Mouse (Mus musculus): ENCODE measurements around the gene Tmem177. TPM values are rescaled to one million over a fixed set of nuclear protein-coding genes. Genes with fewer than 3 reads are reported as not detected.
A peak's percentile ranks its signal among the peaks of the same experiment; 100 is the strongest.

Gene Tmem177
- polyA plus RNA-seq, 1 experiment from 2014 or later = 8.0 TPM

GRCm38 (mm10) chr1:119931421-119932150 lies 18.6 kb upstream of the Tmem177 start:
- H3K9me3 ChIP-seq (replicated peaks; ENCODE audit: control insufficient read depth, low read length) = no peaks in the 10 kb centered on the region; the same call in 1 of the 2 replicates
- 72% methylated on average over 4 of the region's 4 CpGs for WGBS

GRCm38 (mm10) chr1:119929715-119930114 lies 16.7 kb upstream of the Tmem177 start:
- Histone ChIP-seq H3K27ac (ENCODE audit: low read length) (no peak overlapping the region), H3K9me3 (replicated peaks; ENCODE audit: control insufficient read depth, low read length) (no peaks in the 10 kb centered on the region; the same call in 1 of the 2 replicates), H3K4me1 (ENCODE audit: control insufficient read depth, insufficient read depth, low read length) (no peaks in the 10 kb centered on the region), H3K36me3 (ENCODE audit: control insufficient read depth, insufficient read depth) (no peaks in the 10 kb centered on the region), H3K4me3 (ENCODE audit: low read length) (no peak overlapping the region), H3K9ac (ENCODE audit: low read length) (no peak overlapping the region), H3K27me3 (ENCODE audit: control insufficient read depth, insufficient read depth, low read length) (no peaks in the 10 kb centered on the region), H3K4me2 (ENCODE audit: low read depth, low read length) (no peak overlapping the region)
- no peak for ATAC-seq (replicated peaks; ENCODE audit: extremely low read depth, insufficient read depth, low FRiP score)
- WGBS = 33% methylated on average over 1 of the region's 1 CpGs

More at GRCm38 (mm10) chr1:119931421-119932150, 18.6 kb upstream of the Tmem177 start:
- ATAC-seq (replicated peaks; ENCODE audit: extremely low read depth, insufficient read depth, low FRiP score) = no peak
- Histone ChIP-seq H3K36me3 (ENCODE audit: control insufficient read depth, insufficient read depth) (no peaks in the 10 kb centered on the region), H3K27ac (ENCODE audit: low read length) (no peak overlapping the region), H3K4me3 (ENCODE audit: low read length) (no peak overlapping the region), H3K27me3 (ENCODE audit: control insufficient read depth, insufficient read depth, low read length) (no peaks in the 10 kb centered on the region), H3K4me1 (ENCODE audit: control insufficient read depth, insufficient read depth, low read length) (no peaks in the 10 kb centered on the region), H3K4me2 (ENCODE audit: low read depth, low read length) (no peak overlapping the region), H3K9ac (ENCODE audit: low read length) (no peak overlapping the region)

DNA sequence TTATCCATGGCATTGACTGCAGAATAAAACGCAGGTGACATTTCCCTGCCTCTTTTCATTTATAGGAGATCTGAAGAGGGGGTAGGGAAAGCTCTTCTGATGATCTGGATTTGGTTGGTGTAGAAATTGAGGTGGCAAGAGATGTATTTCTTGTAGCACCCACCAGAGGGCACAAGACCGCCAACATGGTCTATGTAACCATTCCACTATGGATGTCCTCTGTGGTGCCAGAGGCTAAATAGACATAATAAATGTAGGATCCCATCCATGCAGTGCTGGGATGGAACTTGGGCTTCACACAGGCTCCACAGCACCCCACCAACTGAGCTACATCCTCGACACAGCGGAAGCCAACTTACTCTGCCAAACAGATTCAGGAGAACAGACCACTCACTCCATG lies 6.3 kb upstream of the Tmem177 start:
- Histone ChIP-seq H3K4me2 (ENCODE audit: low read depth, low read length) (no peak overlapping the region), H3K36me3 (ENCODE audit: control insufficient read depth, insufficient read depth) (no peaks in the 10 kb centered on the region), H3K27ac (ENCODE audit: low read length) (no peak overlapping the region), H3K9ac (ENCODE audit: low read length) (no peak overlapping the region), H3K9me3 (replicated peaks; ENCODE audit: control insufficient read depth, low read length) (no peaks in the 10 kb centered on the region), H3K4me3 (ENCODE audit: low read length) (no peak overlapping the region), H3K4me1 (ENCODE audit: control insufficient read depth, insufficient read depth, low read length) (no peaks in the 10 kb centered on the region), H3K27me3 (ENCODE audit: control insufficient read depth, insufficient read depth, low read length) (no peaks in the 10 kb centered on the region)
- no peak for ATAC-seq (replicated peaks; ENCODE audit: extremely low read depth, insufficient read depth, low FRiP score)
- 49% methylated on average over 4 of the region's 4 CpGs for WGBS

DNA sequence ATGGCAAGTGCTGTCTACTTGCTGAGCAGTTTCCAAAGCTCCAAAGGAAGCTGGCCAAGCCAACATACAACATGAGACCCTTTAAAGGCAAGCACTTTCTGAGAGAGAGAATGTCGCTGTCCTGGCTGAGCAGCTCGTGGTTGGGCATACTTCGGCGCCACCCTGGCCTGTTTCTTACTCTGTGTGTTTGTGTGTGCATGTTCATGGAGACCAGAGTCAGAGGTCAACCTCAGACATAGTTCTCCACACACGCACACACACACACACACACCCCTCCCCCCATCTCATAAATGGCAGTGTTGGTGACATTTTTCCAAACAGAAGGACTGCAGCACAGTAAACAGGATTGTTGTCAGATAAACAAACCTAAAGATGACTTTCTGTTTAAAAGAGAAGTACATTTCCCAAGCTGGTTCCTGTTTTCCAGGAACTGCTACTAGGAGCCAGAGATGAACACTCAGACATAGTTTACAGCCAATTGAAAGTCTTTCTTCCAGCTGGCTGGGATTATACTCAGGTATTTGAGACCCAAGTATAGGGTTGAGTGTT lies 3.9 kb upstream of the Tmem177 start:
- no peak for ATAC-seq (replicated peaks; ENCODE audit: extremely low read depth, insufficient read depth, low FRiP score)
- 83% methylated on average over 5 of the region's 5 CpGs for WGBS
- H3K27ac ChIP-seq (ENCODE audit: low read length) = no peak overlapping the region
- H3K36me3 ChIP-seq (ENCODE audit: control insufficient read depth, insufficient read depth) = no peaks in the 10 kb centered on the region
- no peak overlapping the region for H3K4me3 ChIP-seq (ENCODE audit: low read length)
- H3K4me2 ChIP-seq (ENCODE audit: low read depth, low read length) = no peak overlapping the region
- H3K4me1 ChIP-seq (ENCODE audit: control insufficient read depth, insufficient read depth, low read length) = peaks cover 8% of the 10 kb centered on the region
- H3K9ac ChIP-seq (ENCODE audit: low read length) = no peak overlapping the region
- no peaks in the 10 kb centered on the region for H3K9me3 ChIP-seq (replicated peaks; ENCODE audit: control insufficient read depth, low read length)
- no peaks in the 10 kb centered on the region for H3K27me3 ChIP-seq (ENCODE audit: control insufficient read depth, insufficient read depth, low read length)

- ATAC-seq (replicated peaks; ENCODE audit: extremely low read depth, insufficient read depth, low FRiP score) = no peak
- Histone ChIP-seq H3K36me3 (ENCODE audit: control insufficient read depth, insufficient read depth) (peaks cover 8% of the 10 kb centered on the region), H3K27ac (ENCODE audit: low read length) (no peak overlapping the region), H3K4me2 (ENCODE audit: low read depth, low read length) (no peak overlapping the region), H3K27me3 (ENCODE audit: control insufficient read depth, insufficient read depth, low read length) (no peaks in the 10 kb centered on the region), H3K4me1 (ENCODE audit: control insufficient read depth, insufficient read depth, low read length) (peaks cover 2% of the 10 kb centered on the region; the same call in 1 of the 2 replicates), H3K9me3 (replicated peaks; ENCODE audit: control insufficient read depth, low read length) (no peaks in the 10 kb centered on the region), H3K9ac (ENCODE audit: low read length) (no peak overlapping the region), H3K4me3 (ENCODE audit: low read length) (no peak overlapping the region)
- WGBS = 63% methylated on average over 2 of the region's 2 CpGs
Measured at GRCm38 (mm10) chr1:119907206-119907748, 5.7 kb downstream of the Tmem177 start.

DNA sequence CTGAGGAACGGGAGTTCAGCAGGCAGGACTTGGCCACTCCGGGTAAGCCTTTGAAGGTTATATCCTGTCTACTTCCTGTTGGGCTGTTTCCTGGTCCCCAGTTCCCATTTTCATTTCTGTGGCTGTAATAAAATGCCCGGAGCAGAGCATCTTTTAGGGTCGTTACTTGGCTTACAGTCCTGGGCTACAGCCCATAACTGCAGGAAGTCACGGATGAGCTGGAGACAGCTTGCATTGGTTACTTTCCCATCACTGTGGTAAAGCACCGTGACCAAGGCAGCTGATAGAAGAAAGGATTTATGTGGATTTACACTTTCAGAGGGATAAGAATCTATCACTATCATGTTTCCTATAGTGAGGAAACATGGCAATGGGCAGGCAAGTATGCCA lies 9.8 kb downstream of the Tmem177 start:
- Histone ChIP-seq H3K9me3 (replicated peaks; ENCODE audit: control insufficient read depth, low read length) (no peaks in the 10 kb centered on the region), H3K4me3 (ENCODE audit: low read length) (no peak overlapping the region), H3K9ac (ENCODE audit: low read length) (no peak overlapping the region), H3K4me2 (ENCODE audit: low read depth, low read length) (no peak overlapping the region), H3K27me3 (ENCODE audit: control insufficient read depth, insufficient read depth, low read length) (no peaks in the 10 kb centered on the region), H3K36me3 (ENCODE audit: control insufficient read depth, insufficient read depth) (no peaks in the 10 kb centered on the region), H3K4me1 (ENCODE audit: control insufficient read depth, insufficient read depth, low read length) (no peaks in the 10 kb centered on the region), H3K27ac (ENCODE audit: low read length) (no peak overlapping the region)
- ATAC-seq (replicated peaks; ENCODE audit: extremely low read depth, insufficient read depth, low FRiP score) = no peak
- WGBS = 61% methylated on average over 6 of the region's 6 CpGs

- no peak overlapping the region for H3K9ac ChIP-seq (ENCODE audit: low read length)
- 36% methylated on average over 8 of the region's 8 CpGs for WGBS
- H3K4me1 ChIP-seq (ENCODE audit: control insufficient read depth, insufficient read depth, low read length) = no peaks in the 10 kb centered on the region
- peak; percentile 14; the same call in 1 of the 2 replicates for ATAC-seq (replicated peaks; ENCODE audit: extremely low read depth, insufficient read depth, low FRiP score)
- H3K9me3 ChIP-seq (replicated peaks; ENCODE audit: control insufficient read depth, low read length) = no peaks in the 10 kb centered on the region
- no peaks in the 10 kb centered on the region for H3K36me3 ChIP-seq (ENCODE audit: control insufficient read depth, insufficient read depth)
- no peak overlapping the region for H3K4me3 ChIP-seq (ENCODE audit: low read length)
- H3K27me3 ChIP-seq (ENCODE audit: control insufficient read depth, insufficient read depth, low read length) = no peaks in the 10 kb centered on the region
- H3K27ac ChIP-seq (ENCODE audit: low read length) = no peak overlapping the region
- no peak overlapping the region for H3K4me2 ChIP-seq (ENCODE audit: low read depth, low read length)
Measured at GRCm38 (mm10) chr1:119902551-119903230, 10.3 kb downstream of the Tmem177 start.

DNA sequence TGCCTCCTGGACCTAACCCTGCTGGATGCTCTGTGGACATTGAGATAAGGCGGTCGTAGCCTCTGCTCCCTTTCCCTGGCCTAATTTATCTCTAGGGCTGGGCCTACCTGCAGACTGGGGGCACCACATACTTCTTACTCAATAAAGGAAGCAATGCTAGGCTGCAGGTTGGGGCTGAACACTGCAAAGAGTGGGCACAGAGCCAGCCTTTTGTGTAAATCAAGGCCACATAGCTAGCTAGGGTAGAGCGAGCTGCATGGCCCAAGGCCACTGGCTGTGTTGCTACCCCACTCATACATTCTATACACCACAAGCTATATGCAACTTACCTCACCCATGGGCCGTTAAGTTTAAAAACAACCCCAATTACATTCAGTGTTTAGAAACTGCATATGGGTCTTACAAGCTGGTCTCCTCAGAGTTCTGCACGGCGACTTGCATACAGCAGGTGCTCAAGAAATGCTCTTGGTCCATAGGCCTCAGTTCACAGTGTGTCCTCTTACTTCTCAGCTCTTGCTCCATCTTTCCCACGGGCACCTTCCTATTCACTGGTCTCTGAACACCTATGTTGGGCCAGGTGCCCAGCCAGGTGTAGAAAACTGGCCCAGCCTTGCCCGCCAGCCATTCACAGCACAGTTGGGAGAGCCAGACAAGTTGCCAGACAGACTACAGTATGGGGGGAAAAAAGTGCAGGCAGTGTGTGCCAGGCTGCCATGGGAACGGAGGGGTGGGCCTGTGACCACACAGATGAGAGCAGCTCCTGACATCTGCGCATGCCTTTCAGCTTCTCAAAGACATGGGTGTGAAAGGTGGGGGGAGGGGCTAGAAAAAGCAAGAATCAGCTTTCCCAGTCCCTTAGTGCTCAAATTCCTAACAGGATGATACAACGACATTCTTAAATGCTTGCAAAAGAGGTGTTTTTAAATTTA lies 13.5 kb downstream of the Tmem177 start:
- H3K36me3 ChIP-seq (ENCODE audit: control insufficient read depth, insufficient read depth) = no peaks in the 10 kb centered on the region
- 74% methylated on average over 11 of the region's 11 CpGs for WGBS
- H3K9ac ChIP-seq (ENCODE audit: low read length) = no peak overlapping the region
- no peak overlapping the region for H3K27ac ChIP-seq (ENCODE audit: low read length)
- H3K4me1 ChIP-seq (ENCODE audit: control insufficient read depth, insufficient read depth, low read length) = no peaks in the 10 kb centered on the region
- no peaks in the 10 kb centered on the region for H3K27me3 ChIP-seq (ENCODE audit: control insufficient read depth, insufficient read depth, low read length)
- H3K9me3 ChIP-seq (replicated peaks; ENCODE audit: control insufficient read depth, low read length) = no peaks in the 10 kb centered on the region
- ATAC-seq (replicated peaks; ENCODE audit: extremely low read depth, insufficient read depth, low FRiP score) = no peak
- H3K4me3 ChIP-seq (ENCODE audit: low read length) = no peak overlapping the region
- H3K4me2 ChIP-seq (ENCODE audit: low read depth, low read length) = no peak overlapping the region
